Mouse (Mus musculus) embryo, embryonic 9.5 days (tissue): ENCODE results near the gene Trim31.
A peak's percentile ranks its signal among the peaks of the same experiment; 100 is the strongest.
"Not testable (repeated sequence)": the region's sequence is repeated elsewhere in the genome, so short reads cannot be mapped to it uniquely, and the experiment has no call there.

ENCODE experiments used
- DNase-seq: peaks from one replicate; pipeline ENCODE4 v3.0.0-alpha.2; 2017; ENCODE audit errors: extremely low spot score

Trim31 gene

DNA sequence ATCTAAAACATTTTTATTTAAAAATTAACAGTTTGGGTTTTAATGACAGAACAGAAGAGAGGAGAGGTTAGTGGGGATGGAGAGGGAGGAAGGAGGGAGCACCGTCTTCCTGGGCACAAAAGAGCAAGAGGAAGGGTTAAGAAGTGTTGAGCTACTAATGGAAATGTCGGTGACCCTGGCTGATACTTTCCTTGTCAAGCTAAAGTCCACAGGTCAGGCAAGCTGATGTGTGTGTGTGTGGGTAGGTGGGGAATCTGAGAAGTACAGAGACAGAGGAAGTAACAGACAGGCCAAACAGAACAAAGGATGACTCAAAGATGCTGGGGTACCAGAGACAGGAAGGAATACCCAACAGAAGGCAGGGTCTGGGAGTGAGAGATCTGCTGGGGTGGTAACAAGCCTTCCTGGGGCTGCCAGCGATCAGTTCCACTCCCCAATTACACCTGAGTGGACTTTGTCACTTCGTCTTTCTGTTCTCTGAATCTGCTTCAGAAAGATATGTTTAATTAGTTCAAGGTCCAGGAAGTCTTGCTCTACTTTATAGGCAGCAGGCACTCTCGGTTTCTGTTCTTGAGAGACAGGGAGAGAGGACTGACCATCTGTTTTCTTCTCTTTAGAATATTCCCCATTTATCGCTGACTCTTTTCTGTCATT is at the start of gene Trim31:
Gene Trim31 (plus strand): TSS at position 567 of the 654 bp plus-strand sequence.
- DNase-seq: no peak

DNA sequence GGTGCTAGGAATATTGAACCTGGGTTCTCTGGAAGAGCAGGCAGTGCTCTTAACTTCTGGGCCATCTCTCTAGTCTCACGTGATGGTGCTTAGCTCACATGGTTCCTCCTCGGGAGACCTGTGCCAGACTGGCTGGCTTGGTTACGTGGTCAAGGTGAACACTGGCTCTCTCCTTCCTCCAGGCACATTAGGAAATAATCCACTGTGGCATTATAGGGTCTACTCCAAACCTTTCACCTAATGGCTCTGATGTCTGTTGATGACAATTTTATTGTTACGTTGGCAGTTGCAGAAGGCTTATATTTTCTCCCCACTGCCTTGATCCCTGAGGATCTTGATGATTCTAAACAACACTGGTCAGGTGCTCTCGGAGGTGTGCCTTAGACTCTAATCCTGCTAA is 49.0 kb upstream of the Trim31 start:
- DNase-seq: no peak

DNA sequence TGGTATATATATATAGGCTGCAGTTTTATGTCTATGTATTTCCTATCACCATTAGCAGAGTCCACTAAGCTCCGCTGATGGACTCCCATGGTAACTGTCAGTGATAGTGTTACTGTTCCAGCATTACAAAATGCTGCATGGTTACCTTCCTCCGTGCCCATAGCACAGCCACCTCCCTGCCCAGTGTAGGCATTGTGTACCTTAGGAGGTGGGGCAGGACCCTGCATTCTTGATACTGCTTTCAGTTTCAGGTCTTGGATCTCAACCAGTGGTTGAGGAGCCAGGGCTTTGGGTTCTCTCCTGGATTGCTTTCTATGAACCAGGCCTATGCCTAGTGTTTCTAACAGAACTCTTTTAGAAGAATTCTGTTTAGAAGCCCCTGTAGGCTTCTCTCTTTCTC is 47.9 kb upstream of the Trim31 start:
- no peak for DNase-seq

DNA sequence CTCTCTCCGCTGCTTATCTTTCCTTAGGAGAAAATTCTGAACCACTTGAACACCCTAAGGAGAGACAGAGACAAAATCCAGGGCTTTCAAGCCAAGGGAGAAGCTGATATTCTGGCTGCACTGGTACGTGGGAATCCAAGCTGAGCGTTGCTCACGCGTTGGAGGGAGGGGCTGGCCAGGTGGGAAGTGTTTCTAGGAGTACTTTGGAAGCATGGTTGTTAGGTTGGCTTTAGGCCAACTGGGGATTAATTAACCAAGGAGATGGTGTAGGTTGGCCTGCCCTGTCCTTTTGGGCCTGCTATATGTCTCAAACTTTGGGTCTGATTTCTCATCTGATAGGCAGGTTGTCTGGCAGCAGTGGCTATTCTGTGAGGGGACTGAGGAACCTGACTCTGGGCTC is 46.7 kb upstream of the Trim31 start:
- no peak for DNase-seq

DNA sequence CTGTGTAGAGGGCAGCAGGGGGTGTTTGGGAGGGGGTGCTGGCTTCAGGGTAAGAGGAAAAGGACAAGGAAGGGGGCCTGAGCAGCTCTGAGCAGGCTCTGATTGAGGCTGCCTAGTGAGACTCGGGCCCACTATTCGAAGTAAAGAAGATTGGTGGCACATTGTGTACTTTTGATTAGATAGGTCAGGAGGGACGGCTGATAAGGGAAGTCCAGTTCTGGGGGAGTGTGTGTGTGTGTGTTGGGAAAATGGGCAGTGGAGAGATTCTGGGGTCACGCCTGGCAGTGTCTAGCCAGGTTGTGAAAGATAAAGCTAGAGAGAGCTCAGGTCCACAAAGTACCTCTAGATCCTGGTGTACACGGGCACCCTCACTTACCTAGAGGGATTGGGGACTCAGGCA is 46.3 kb upstream of the Trim31 start:
- no peak for DNase-seq

DNA sequence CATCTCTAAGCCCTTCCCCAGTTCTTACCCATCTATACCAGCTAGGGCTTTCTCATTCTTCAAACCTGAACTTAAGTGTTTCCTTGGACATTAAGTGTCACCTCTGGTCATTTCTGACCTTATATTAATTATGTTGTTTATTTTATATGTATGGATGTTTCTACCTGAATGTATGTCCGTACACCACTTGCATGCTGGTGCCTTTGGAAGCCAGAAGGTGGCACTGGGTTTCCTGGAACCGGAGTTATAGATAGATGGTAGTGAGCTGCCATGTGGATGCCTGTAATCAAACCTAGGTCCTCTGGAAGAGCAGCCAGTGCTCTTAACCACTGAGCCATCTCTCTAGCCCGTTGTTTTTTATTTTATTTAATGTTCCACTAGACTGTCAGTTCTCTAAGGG is 42.4 kb upstream of the Trim31 start:
- DNase-seq: no peak

DNA sequence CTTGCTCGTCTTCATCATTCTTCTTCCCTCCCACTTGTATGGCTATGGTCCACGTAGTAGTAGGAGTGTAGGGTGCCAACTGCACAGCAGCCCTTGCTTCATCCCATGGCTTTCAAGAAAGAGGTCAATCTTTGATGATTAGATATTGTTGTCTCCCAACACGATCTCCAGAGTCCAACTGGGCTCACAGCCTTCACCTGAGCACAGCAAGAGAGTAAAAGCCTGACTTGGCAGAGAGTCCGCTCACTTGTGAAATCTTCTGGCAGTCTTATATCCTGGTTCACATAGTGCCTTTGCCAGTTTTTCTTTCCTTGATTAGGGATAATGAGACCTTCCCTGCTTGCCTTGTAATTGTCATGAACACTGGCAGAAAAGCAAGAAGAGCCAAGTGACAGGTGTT is 41.7 kb upstream of the Trim31 start:
- DNase-seq: no peak

DNA sequence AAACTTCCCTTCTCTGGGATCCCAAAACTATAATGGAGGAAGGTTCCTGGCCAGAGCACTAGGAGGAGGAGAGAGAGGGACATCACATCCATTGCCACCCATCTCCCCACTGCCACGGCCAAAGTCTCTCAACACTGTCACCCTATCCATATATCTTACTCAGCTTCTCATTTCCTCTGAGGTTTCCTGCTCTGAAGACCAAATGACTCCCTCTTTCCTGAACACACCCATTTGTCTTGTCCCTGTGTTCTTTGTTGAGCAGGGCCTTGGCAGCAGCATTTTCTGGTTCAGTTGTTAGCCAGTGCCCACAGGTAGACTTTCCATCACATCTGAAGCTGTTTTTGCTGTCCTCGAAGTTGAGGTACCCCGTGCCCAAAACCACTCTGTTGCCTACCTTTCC is 39.7 kb upstream of the Trim31 start:
- DNase-seq: no peak

DNA sequence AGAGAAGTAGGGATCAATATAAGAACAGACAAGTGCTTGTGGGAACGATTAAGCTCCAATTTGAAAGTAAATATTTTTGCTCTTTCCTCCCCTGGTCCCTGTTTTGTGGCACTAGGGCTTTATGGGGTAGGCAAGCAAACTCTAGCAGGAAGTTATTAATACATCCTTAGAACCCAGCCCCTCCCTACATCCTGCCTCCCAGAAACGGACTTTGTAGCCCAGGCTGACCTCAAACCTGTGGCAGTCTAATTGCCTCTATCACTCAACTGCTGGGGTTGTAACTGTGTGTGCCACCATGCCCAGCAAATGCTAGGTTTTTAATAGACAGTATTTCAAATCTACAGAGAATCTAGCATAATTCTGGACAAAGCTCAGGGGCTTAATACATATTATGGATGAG is 36.2 kb upstream of the Trim31 start:
- no peak for DNase-seq

DNA sequence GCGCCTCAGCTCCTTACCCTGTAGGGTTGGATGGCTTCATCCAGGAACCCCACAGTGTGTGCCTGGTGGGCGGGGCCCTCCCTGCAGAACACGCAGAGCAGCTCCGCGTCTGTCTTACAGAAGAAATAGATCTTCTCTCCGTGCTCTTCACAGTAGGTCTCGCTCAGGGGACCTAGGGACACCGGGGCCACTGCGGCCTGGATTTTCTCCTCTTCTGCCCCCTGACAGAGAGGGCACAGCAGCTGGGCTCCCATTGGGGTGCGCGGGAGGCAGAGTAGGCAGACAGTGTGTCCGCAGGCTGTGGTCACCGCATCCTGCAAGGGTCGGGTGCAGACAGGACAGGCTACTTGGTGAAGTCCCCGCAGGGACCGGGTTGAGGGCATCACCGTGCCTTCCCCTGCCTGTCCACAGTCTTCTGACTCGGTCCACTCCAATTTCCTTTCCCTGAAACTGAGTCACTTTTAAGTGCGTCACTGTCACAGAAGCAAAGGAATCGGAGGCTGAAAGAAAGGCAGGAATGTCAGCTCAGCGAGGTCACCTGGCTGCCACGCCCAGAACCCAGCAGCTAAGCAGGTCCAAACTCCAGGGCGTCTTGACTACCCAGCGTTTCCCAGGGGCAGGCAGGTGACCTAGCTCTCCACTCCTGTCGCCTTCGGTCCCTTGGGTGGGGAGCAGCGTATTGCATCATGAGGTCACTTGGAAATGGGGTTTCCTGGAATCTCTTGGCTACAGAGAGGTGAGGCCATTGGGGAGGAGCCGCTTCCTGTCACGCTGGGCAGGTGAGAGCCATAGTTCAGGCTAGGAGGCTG is 31.0 kb upstream of the Trim31 start, which contains the start of gene Trim15:
Gene Trim15 (minus strand): TSS at position 492 of the 809 bp plus-strand sequence.
- DNase-seq: peak; percentile 20

DNA sequence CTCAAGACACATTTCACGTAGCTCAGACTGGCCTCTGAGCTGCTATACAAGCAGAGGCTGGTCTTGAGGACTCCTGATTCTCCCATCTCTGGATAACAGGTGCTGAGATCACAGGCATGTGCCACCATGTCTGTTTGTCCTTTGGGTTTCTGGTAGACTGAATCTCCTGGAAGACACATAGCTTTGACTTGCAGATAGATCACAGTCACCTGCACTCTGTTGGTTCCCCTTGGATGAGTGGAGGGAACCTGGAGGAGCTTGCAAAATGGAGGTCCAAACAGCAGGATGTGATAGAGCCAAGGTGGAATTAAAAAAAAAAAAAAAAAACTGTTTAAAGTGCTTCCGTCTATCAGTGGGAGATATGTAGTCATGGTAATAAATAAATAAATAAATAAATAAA is 29.1 kb upstream of the Trim31 start:
- no peak for DNase-seq

DNA sequence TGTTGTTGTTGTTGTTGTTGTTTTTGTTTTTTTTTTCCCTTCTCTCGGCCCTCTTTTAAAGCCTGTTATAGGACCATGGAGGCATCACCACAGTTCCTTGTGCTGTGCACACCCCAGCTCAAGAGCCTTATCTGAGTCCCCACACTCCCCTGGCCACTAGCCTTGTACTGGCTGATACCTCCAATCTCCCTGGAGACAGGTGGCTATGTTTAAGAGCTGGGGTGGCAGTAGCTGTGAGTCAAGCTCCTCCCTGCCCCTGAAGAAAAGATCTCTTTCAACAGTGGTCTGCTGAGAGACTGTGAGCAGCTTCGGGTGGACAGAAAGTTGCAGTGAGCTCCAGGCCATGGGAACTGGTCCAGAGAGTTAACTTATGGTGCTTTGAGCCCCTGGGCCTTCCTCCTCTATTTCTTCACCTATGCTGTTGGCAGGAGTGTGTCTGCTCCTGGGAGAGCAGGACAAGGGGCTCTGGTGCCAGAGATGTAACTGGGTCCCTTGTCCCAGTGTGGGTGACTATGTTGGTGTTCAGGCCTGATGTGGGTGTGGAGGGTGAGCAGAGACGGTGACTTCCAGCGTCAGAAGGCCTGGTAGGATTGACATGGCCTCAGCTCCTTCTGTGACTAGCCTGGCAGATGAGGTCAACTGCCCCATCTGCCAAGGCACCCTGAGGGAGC is 28.5 kb upstream of the Trim31 start, which contains the start of gene Trim10:
Gene Trim10 (plus strand): TSS at position 291 of the 671 bp plus-strand sequence.
- DNase-seq: no peak

DNA sequence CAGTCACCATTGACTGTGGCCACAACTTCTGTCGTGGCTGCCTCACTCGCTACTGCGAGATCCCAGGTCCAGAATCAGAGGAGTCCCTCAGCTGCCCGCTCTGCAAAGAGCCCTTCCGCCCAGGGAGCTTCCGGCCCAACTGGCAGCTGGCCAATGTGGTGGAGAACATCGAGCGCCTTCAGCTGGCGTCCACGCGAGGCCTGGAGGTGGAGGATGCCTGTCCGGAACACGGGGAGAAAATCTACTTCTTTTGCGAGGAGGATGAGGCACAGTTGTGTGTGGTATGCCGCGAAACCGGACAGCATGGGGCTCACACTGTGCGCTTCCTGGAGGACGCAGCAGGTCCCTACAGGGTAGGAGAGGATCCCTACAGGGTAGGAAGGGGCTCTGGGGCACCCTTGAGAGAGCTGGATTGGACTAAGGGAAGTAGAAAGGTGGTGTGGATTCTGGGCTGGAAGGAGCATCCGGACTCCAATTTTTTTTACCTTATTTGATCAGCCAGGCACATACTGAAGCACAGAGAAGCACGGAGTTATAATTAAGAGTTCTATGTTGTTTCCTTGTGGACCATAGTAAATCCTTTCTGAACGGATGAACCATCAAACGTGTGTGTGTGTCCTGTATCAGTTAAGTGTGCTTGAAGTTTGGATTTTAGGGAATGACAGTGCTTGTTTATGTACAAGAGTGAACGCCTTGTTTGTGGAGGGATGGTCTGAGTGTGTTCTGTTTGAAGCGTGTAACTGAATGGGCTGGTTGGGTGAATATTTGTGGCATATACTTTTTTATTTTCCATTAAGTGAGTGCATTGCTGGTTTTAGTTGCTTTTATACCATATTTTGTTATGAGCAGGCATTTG is 27.7 kb upstream of the Trim31 start:
- DNase-seq: no peak

DNA sequence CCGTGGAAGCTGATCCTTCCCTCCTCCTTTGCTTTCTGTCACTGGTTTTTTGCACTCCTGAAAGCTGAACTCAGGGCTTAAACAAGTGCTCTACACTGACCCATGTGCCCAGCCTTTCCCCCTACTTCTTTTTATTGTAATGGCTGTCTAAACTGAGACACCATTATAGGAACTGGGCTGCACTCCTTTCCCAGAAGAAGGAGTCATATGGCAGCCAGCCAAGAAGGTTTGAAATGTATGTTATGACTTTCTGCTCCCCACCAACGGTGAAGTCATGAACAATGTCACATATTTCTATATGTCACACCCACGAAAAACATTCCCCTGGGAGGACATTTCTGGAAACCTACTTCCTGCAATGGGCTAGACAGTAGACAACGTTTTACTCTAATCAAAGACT is 23.3 kb upstream of the Trim31 start:
- no peak for DNase-seq

DNA sequence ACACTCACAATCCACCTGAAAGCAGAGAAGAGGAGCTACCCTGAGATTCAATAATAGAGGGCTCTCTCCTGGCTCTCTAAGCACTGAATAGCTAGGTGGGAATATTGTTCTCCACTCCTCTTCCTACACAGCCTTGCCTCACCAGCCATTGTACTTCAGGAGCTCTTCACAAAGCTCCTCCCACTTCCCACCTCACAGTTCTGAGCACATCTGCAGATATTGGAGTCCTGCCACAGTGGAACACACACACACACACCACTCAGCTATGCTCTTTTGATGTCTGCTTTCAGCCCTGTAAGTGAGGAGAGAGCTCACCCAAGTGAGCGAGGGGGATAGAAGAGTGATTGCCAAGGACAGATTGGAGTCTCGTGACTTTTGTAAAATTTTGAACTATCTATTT is 14.6 kb upstream of the Trim31 start:
- no peak for DNase-seq

DNA sequence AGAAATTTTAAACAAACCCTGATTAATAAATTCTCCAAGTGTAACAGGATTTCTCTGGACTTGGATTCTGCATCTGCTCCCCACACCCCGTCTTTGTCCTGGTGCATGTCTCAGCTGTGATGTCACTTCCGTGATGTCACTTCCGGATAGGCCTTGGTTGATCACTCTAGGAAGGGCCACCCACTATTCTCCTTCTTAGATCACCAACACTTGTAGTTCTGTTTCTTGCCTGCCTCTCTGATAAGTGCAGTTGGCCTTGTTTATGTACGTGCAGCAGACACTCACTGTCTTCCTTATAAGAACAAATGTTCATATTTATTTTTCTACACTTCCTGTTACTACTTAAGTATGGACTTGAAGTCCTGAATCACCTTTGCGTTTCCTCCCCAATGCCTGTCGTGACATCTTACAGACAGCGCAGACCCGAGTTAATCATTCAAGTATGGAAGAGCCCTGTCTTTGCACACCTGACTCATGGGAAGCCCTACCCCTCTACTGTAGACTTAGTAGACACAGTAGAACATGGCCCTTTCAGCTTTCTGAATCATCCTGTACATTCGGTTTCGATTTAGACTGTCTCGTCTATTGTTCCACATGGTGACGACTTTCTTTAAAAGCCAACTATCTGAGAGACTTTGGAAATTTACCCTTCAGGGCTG is 12.7 kb upstream of the Trim31 start:
- no peak for DNase-seq

DNA sequence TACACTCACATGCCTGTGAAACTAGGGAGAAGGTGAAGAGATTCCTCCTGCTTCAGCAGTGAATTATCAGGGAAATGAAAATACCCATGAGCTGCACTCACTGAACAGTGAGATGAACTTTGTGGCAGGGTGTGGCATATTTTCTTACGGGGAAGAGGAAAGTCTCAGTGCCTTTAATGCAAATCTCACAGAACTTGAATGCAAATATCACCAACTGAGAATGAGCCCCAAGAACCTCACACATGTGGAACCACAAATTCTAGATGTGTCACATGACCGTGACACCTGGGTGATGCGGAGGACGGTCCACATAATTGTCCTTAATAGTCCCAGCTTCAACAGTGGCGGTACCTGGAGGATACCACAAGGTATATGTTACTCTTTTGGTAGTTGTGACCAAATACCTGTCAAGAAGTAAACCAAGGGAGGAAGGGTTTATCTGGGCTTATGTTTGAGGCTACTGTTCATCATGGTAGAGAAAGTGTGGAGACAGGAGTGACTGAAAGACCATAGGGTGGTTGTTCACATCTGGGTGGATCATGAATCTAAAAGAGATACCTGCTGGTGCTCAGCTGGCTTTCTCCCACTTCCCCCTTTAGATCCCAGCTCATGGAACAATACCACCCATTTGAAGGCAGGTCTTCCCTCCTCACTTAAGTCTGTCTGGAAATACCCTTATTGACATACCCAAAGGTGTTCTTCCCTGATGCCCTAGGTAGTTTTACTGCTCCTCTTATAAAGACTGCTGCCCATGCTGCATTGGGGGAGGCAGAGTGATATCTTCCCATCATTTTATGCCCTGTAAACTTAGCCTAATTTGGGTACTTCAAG is 7.6 kb upstream of the Trim31 start, which contains the start of gene Trim40:
Gene Trim40 (minus strand): TSS at position 51 of the 831 bp plus-strand sequence.
- no peak for DNase-seq

DNA sequence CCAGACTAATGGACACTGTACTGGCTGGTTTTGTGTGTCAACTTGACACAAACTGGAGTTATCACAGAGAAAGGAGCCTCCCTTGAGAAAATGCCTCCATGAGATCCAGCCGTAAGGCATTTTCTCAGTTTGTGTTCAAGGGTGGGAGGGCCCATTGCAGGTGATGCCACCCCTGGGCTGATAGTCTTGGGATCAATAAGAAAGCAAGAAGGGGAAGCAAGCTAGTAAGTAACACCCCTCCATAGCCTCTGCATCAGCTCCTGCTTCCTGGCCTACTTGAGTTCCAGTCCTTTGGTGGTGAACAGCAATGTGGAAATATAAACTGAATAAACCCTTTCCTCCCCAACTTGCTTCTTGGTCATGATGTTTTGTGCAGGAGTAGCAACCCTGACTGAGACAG is 6.4 kb upstream of the Trim31 start:
- DNase-seq: not testable (repeated sequence)

DNA sequence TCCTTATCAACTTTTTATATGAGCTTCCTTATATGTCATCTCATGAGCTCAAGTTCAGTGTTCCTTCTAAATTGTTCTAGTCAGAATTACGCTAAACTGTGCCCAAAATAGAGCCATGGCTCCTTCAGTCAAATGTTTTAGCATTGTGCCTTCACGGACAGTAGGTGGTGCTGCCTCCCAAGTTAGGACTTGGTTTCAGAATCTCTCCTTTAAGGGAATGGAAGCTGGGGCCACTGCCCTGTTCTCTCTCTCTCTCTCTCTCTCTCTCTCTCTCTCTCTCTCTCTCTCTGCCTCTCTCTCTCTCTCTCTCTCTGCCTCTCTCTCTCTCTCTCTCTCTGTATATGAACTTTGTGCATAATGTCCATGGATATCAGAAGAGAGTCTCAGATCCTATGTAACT is 5.6 kb upstream of the Trim31 start:
- DNase-seq: peak; percentile 35

DNA sequence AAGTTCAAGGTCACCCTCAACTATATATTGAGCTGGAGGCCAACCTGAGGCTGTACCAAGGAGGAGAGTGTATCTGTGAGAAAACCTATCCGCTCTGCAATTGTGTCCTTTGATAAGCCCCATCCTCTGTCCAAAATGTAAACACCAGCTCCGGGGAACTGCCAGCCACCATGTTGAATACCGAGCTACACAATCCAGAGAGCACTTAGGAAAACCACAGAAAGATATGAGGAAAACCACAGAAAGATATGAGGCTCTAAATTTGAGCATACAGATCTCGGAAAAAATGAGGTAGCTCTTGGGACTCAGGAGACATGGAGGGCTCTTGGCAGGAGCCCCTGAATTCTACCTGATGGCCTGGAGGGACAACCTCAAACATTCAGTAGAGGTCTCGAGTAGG is 4.5 kb upstream of the Trim31 start:
- no peak for DNase-seq
